Mouse (Mus musculus) 3134 (cell line): ENCODE data around the gene Gm45233.

Source experiments
- DNase-seq: peaks from one replicate; pipeline ENCODE4 v3.0.0-alpha.2; 2011; ENCODE audit warnings: low spot score; ENCODE audit not compliant: insufficient read length; ENCODE audit errors: extremely low read depth

Gm45233 gene

DNA sequence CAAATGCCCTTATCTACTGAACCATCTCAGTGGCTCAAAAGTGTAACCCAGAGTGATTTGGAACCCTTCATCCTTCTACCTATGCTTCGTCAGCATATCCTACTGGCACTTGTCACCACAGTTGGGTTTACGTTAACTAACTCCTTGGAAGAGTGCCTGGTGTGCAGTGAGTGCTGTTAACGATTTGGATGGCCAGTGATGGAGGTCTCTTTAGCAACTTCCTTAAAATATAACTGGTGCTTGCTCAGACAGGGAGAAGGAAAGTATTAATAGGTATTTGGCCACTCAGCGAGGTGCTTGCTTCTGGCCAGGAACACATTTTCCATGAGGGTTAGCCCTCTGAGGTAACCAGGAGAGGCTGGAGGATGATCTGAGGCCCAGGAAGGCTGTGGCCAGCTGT, 3.9 kb downstream of the Gm45233 start:
- no peak for DNase-seq

DNA sequence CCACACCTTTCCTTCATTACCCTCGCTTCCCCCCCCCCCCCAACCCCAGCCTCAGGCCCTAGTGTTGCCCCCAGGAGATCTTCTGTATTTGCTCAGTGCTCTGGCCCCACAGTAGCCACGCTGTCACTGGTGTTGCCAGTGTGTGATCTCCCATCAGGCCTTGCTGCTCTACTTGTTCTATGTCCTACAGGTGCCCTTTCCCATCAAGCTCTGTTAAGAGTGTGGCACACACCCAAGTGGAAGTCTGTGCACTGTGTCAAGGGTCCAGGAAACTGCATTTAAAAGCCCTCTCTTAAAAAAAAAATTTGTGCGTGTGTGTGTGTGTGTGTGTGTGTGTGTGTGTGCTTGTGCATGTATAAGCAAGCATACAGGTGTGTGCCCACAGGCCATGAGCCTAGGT, 4.3 kb downstream of the Gm45233 start:
- no peak for DNase-seq

DNA sequence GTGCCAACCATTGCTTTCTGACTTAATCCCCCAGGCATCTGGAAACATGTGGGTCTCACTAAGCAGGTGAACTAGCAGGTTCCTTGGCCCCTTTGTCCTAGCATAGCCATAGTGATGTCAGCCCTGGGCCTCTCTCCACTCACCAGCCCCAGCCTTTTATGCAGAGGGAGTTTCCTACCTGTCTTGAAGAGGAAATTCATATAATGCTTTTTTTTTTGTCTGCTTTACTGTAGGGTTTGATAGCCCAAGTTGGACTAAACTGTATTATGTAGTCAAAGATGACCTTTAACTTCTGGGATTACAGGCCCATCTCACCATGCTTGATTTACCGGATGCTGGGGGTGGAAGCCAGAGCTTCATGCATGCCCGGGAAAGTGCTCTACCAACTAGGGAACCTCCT, 5.9 kb downstream of the Gm45233 start:
- no peak for DNase-seq

DNA sequence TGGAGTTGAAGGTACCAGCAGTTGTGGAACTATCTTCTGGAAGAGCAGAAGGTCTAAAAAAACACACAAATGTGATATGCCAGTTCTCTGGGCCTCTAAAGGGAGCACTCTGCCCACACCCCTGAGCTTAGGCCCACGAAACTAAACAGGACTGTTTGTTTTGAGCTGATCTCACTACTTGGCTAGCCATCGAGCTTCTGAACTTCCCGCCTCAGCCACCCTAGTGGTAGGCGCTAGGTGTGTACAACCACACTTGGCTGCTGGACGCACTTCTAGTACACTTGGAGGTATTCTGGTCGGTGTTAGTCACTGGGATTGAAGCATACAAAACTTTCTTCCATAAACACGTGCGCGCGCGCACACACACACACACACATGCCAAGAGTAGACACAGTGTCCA, 7.8 kb downstream of the Gm45233 start:
- DNase-seq, result no peak

DNA sequence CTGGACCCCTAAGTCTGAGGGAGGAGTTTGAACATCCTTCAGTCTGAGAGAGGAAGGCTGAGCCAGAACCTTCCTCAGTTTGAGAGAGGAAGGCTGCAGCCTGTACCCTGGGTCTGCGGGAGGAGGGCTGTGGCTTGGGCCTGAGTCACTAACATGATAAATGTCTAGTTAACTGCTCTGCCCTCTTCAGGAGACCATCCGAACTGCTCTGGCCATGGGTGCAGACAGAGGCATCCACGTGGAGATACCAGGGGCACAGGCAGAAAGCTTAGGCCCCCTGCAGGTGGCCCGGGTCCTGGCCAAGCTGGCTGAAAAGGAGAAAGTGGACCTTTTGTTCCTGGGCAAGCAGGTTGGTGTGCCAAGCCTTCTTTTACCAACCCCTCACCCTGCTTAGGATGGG, 8.7 kb downstream of the Gm45233 start:
- no peak for DNase-seq

DNA sequence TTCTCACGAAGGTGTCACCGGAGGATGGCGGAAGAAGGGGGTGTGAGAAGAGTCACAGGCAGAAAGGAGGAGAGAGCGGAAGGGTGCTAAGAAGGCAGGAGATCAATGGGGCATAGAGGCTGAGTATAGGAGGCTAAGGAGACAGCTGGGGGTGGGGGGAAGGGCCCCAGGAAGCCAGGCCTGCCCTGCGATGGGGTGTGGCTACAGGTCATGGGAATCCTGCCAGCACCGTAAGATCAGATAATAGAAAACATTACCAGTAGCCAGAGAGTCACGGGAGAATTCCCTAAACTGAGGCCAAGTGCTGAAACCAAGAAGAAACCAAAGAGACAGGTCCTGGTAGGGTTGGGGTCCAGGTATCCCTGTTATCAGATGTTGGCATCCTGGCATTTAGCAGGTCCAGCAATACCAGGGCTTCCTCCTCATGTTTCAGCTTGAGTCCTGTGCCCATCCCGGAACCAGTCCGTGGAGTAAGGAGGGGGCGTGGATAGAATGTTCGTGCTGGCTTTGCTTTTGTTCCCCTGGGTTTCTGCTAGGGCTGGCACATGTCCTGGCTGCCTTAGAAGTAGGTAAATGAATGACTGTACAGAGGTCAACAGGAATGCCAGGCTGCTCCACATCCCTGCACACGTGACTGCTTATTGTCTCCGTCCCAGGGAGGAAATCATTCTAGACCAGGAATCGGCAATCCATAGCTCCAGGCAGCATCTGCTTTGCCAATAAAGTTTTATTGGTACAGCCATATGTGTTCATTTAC, 9.8 kb downstream of the Gm45233 start:
- no peak for DNase-seq

DNA sequence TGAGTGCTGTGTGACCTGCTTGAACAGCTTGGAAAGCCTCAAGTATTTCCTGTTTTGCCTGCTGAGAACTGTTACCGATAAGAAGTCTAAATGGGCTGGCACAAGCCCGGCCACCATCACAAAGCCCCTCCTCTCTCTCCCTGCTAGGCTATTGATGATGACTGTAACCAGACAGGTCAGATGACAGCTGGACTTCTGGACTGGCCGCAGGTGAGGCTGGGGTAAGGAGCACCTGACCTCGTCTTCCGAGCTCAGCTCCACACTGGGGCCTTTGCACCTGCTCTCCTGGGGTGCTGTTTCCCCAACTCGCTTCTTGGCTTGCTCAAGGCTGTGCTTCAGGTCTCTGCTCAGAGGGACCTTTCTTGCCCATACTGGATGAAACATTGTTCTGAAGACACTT, 10.4 kb downstream of the Gm45233 start:
- DNase-seq, result no peak

DNA sequence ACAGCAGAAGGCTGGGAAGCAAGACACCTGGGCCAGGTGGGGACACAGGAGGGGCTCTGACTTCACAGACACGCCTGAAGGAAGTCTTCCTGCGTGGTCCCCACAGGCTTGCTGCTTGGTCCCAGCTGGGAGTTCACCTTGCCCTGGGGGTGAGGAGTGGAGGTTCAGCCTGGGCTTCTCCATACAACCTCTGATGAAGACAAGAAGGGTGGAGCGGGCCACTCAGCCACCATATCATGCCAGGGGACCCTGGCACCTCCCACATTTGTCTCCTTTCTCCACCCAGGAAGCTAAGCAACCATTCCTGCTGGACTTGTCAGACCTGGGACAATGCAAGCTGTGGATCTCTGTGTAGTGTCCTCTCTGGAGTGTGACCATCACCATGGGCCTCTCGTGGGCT, 18.9 kb downstream of the Gm45233 start, which contains the start of gene Vsig10l:
Vsig10l (plus strand) TSS at position 301 of the 400 bp plus-strand sequence.
- DNase-seq, result no peak

DNA sequence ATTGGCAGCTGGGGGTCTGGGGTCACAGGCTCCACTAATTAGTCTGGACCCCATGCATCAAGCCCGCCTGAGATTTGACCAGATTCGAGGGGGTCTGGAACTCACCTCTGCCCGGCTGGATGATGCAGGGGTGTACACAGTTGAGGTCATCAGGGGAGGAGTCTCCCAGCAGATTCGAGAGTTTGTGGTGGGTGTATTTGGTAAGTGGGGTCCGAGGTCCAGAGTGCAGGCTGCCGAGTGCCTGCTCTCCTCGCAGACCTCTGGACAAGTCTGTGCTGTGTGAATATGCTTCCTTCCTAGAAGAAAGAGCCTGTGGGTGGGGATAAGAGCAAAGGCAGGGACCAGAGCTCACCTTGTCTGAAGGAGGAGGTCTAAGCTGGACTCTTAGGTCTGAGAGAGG, 20.0 kb downstream of the Gm45233 start:
- DNase-seq, result no peak

DNA sequence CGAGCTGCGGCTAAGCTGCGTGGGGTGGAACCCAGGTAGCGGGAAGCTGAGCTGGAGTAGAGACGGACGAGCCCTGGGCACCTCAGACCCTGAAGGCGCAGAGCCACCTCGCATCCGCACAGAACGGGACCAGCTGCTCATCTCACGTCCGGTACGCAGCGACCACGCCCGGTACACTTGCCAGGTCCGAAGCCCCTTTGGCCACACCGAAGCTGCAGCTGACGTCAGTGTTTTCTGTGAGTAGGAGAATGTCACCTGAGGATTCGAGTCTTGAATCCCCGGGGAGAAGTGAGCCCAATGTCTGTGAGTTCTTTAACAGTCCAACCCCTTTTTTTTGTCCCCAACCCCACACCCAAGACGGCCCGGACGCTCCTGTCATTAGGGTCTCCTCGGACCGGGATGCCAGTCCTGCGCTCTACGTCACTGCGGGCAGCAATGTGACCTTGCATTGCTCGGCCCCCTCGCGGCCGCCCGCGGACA, 21.0 kb downstream of the Gm45233 start:
- DNase-seq, result no peak

DNA sequence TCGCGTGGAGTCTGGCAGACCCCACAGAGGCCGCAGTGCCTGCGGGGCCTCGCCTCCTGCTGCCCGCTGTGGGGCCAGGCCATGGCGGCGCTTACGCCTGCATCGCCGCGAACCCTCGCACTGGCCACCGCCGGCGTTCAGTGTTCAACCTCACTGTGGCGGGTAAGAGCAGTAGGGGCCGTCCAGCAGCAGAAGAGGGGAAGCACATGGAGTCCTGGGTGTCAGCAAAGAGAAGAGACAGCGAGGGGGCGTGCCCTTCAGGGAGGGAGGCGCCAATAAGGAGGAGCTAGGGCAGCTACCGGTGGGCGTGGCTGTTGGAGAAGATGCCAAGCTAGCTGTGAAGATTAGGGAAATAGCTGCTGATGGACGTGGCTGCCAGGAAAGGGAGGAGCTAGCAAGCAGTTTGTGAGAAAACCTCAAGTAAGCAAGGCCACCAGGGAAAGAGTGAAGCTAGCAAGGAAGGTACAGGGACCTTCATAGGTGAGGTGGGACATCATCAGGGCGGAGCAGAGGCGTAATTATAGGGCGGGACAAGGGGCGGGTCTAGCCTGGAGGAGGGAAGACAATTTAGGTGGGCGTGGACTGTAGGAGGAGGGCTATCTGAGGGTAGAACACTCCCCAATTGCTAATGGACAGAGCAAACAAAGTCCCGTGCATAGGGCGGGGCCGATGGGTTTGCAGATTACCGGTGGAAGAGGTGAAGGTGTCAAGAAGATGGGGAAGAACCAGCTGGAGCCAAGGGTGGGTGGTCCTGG, 21.6 kb downstream of the Gm45233 start:
- no peak for DNase-seq

DNA sequence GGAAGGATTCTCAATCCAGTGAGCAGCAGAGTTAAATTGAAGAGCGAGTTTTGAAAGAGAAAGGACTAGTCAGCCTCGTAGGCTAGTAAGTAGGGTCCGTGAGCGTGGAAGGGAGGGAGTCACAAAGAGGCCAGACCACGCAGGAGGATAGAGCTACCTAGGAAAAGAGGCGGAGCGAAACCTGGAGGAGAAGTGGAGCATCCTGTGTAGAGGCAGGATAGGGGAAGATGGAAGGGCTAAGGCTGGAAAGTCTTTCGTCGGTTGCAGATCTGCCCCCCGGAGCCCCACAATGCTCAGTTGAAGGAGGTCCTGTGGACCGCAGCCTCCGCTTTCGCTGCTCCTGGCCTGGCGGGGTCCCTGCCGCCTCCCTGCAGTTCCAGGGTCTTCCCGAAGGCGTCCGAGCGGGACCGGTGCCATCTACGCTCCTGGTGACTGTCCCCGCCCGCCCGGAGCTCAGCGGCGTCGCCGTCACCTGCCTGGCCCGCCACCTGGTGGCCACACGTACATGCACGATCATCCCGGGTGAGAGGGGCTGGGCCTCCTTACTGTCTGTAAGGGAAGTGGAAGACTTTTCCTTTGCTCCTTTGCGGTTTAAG, 22.3 kb downstream of the Gm45233 start:
- DNase-seq, result peak; percentile 69

DNA sequence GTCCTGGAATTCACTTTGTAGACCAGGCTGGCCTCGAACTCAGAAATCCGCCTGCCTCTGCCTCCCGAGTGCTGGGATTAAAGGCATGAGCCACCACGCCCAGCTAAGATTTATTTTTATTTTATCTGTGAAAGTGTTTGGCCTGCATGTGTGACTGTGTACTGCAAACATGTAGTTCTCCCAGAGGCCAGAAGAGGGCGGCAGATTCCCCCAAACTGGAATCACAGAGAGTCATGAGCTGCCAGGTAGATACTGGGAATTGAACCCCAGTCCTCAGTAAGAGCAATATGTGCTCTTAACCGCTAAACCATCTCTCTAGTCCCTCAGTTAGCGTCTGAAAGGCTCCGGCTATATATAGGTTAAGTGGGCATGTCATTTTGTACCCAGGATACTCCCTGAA, 26.4 kb downstream of the Gm45233 start:
- DNase-seq, result no peak

DNA sequence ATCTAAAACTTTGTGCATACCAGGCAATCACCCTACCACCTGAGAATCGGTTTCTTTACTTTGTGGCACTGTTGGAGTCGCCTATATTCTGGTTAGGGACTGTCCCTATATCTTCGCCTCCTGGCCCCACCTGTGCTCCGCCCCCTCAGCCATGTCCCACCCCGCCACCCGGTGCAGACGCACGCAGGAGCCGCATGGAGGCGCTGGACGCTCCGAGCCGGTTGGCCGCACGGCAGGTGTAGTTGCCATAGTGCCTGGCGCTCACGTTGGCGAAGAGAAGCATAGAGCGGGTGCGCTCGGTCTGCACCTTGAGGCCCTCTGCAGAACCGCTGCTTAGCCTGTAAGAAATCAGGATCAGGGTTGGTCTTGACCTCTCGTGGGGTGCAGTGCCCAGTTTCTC, 31.8 kb downstream of the Gm45233 start:
- no peak for DNase-seq

DNA sequence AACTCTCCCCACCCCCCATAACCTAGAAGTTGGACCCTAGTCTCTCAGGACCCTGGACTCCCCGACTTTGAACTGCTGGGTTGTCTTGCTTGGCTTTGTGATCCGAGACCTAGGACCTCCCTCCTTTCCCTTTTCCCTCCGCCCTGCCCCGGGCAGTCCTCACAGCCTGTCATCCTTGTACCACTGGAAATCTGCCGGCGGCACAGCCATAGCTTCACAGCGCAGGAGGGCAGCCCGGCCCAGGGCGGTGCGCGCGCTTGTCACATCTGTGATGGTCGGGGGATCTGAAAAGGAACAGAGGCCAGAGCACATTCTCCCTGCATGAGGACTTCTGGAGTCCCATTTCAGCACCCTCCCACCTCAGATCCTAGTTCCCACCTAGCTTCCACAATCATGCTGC, 32.4 kb downstream of the Gm45233 start:
- no peak for DNase-seq

DNA sequence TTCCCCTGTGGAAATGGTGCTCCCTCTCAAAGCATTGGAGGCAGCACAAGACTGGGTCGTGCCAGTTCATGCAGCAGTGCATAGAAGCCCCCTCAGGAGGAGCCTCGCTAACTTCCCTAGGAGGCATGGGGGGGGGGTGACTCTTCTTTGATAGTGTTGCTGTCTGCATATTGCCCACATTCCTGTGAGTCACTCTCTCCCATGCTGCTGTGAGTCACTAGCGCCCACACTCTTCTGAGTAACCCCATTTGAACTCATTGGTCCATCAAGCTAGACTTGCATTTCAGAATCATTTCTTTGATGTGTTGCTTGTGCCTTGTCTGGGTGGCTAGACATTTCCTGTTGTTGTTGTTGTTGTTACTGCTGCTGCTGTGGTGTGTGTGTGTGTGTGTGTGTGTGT, 37.3 kb downstream of the Gm45233 start:
- DNase-seq, result peak; percentile 30

DNA sequence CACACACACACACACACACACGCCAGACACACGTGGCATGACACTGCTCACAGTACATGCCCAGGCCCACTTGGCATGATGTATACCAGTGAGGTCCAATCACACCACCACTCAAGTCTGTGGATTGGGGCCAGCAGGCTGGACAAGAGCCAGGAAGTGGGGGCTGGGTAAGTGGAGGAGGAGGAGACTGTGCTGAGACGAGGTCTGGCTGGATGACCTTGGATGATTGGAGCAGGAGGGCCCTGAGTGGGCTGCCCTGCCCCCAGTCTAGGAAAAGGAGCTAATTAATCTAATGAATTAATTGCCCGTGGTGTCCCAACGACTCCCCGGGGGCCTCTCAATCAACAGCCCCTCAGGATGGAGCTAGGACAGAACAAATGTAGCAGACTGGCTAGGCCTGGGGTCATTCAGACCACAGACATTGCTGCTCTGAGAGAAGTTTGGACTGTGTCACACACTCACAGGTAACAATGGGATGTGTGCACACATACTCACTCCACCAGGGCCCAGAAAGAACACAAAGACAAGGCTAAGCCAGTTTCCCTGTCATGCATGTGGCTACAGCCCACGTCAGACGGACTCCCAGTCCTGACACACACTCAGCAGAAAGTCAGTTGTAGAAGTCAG, 38.3 kb downstream of the Gm45233 start:
- DNase-seq, result no peak

DNA sequence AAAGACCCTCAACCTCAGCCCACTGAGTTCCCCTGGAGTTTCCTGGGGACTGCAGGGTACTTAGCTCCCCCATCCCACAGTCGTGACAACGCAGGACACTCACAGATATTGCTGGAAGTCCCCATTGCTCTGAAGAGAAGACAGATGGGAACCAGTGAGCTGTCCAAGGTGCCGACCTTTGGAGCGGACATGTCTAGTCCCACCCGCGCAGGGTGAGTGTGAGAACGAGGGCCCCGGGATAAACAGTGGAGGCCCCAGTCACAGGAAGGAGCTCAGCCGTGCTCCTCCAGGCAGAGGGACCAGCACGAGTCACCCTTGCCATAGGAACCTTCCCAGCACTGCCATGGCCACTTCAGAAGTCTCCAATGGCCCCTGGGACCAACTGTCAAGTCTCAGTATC, 39.3 kb downstream of the Gm45233 start:
- no peak for DNase-seq

DNA sequence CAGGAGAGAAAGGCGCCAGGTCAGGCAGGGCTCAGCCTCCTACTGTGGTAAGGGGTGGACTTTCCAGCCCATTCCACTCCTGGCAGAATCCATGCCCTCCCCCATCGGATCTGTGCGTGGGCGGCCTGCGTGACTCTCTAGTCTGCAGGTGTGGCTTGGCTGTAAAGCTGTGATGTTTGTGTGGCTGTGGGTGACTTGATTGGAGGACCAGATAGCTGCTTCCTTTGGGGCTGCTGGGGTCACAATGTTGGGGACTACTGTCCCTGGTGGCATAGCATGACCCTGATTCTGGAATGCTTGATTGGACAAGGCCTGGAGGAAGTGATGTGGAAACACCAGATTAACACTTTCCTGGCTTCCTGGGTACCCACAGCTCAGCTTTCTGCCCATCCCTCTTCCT, 44.7 kb downstream of the Gm45233 start:
- no peak for DNase-seq

DNA sequence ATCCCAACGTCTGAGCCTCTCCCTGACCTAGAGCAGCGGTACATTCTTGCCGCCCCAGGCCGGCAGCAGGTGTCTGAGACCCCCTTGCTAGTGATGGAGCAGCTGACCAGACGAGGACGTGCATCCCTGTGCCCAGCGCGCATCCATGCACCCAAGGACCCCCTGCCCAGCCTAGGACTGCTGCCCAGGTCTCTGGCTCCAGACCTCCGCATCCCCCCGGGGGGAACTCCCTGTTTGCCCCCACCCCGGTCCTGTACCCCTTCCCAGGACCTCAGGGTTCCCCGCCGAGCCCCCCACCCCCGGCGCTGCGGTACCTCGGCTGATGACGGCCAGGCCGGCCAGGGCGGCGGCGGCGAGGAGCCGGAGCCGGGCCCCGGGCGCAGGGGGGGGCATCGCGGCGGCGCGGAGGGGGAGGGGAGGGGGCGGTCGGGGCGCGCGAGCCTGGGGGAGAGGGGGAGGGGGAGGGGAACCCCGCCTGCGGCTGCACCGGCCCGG, 45.8 kb downstream of the Gm45233 start, which contains the start of gene Iglon5:
Iglon5 (minus strand) TSS at position 445 of the 495 bp plus-strand sequence.
- DNase-seq, result no peak

DNA sequence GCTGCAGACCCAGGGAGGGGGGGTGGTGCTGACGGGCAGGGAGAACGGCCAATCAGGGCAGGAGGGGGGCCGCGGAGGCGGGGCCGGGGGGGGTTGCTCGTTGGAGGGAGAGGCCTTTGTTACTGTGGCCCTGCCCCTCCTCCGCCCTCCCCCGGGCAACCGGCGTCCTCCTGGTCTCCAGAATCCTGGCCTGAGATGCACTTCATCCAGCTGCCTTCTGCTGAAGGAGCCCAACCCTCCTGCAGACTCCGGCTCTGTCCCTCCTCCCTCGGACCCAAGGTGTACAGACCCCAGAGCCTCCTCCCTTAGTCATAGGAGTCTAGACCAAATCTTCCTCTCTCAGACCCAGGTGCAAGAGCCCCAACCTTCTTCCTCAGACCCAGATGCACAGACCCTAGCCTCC, 46.3 kb downstream of the Gm45233 start:
- no peak for DNase-seq
